Mouse (Mus musculus) intestine, embryonic 14.5 days (tissue): ENCODE data around the gene Prmt1. TPM values are rescaled to one million over a fixed set of nuclear protein-coding genes. Genes with fewer than 3 reads are reported as not detected.
A peak's percentile ranks its signal among the peaks of the same experiment; 100 is the strongest.

Experiments used
- ATAC-seq: fragments of 200-750 bp; cut with Nextera tagmentation; replicated peaks from 2 replicates; pipeline ENCODE4 v1.8.0; 2017; ENCODE audit warnings: low read depth, moderate number of reproducible peaks, moderate TSS enrichment, moderate library complexity; ENCODE audit not compliant: low FRiP score, low TSS enrichment
- DNase-seq: peaks from one replicate; pipeline ENCODE4 v3.0.0-alpha.2; 2018; ENCODE audit warnings: low spot score
- H3K27ac ChIP-seq: fragments of 300-500 bp; sonication (generic); 2 replicates; pipeline ENCODE4 v1.5.1; 2014; ENCODE audit warnings: low read depth, mild to moderate bottlenecking, control low read depth
- H3K27me3 ChIP-seq: fragments of 300-500 bp; sonication (generic); replicated peaks from 2 replicates; pipeline ENCODE4 v1.6.1; 2014; ENCODE audit warnings: low read length, control low read depth; ENCODE audit not compliant: control insufficient read depth, insufficient read depth
- H3K36me3 ChIP-seq: fragments of 300-500 bp; sonication (generic); 2 replicates; pipeline ENCODE4 v1.6.1; 2014; ENCODE audit warnings: low read length, control low read depth; ENCODE audit not compliant: control insufficient read depth, insufficient read depth
- H3K4me1 ChIP-seq: fragments of 300-500 bp; sonication (generic); replicated peaks from 2 replicates; pipeline ENCODE4 v1.6.1; 2014; ENCODE audit warnings: low read length, control low read depth, mixed read lengths; ENCODE audit not compliant: control insufficient read depth, insufficient read depth
- H3K4me2 ChIP-seq: fragments of 300-500 bp; sonication (generic); 2 replicates; pipeline ENCODE4 v1.6.1; 2014; ENCODE audit warnings: low read length
- H3K4me3 ChIP-seq: fragments of 300-500 bp; sonication (generic); 2 replicates; pipeline ENCODE4 v1.5.1; 2014; ENCODE audit warnings: low read depth, low read length, control low read depth, mixed read lengths
- H3K9ac ChIP-seq: fragments of 300-500 bp; sonication (generic); 2 replicates; pipeline ENCODE4 v1.6.1; 2014; ENCODE audit warnings: mild to moderate bottlenecking, low read length
- H3K9me3 ChIP-seq: fragments of 300-500 bp; sonication (generic); 2 replicates; pipeline ENCODE4 v1.6.1; 2016; ENCODE audit warnings: low read length, control low read depth; ENCODE audit not compliant: control insufficient read depth
- WGBS: fragments of 180-500 bp; shearing (Covaris S2); extraction: QIAGEN DNeasy Blood & Tissue Kit; methylation state at CpG from one replicate; pipeline ENCODE4 v1.1.7; 2014; 5-methylcytosine and 5-hydroxymethylcytosine counted together
- polyA plus RNA-seq: library from polyadenylated mRNA; unstranded; fragments of >200 nt; fragmentation: Nextera tagmentation; extraction: Ambion mirVana; gene quantifications from 2 replicates; pipeline ENCODE4 v1.2.1, GENCODE M21; 2014

Gene Prmt1
- polyA plus RNA-seq, 1 experiment from 2014 or later: 211 TPM

DNA sequence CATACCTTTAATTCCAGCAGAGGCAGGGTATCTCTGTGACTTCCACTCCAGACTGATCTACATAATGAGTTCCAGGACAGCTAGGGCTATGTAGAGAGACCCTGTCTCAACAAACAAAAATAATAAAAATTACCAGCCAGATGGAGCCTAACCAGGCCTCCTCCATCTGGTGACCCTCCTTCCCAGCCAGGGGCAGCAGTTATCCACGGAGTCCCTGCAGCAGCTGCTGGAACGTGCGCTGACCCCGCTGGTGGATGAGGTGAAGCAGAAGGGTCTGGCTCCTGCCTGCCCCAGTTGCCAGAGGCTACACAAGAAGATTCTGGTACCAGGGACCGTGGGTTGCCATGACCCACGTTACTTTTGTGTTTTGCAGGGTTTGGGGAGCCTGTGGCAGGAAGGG is 30.1 kb downstream of the Prmt1 start:
- no peak overlapping the region for H3K27ac ChIP-seq
- 60% methylated on average over 6 of the region's 6 CpGs for WGBS
- ATAC-seq (no peak), DNase-seq (no peak)
- H3K4me3 ChIP-seq: no peak overlapping the region
- H3K4me1 ChIP-seq: peaks cover 3% of the 10 kb centered on the region
- H3K9me3 ChIP-seq: no peaks in the 10 kb centered on the region
- peaks cover 6% of the 10 kb centered on the region for H3K27me3 ChIP-seq
- no peak overlapping the region for H3K4me2 ChIP-seq
- H3K9ac ChIP-seq: no peak overlapping the region
- H3K36me3 ChIP-seq: peaks cover 7% of the 10 kb centered on the region; the same call in 1 of the 2 replicates

DNA sequence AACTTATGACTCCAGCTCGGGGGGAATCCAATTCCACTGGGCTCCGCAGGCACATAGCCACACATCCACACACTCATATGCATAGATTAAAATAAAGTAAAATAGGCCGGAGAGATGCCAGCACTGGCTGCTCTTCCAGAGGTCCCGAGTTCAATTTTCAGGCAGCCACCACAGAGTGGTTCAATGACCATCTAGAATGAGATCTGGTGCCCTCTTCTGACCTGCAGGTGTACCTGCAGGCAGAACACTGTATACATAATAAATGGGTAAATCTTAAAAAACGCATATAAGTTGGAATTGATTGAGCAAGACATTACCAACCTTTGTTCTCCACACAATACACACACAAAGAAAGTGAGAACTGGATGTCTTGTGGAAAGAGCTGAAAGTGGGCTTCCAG is 30.7 kb downstream of the Prmt1 start:
- H3K9ac ChIP-seq: no peak overlapping the region
- H3K9me3 ChIP-seq: no peaks in the 10 kb centered on the region
- peaks cover 12% of the 10 kb centered on the region for H3K27me3 ChIP-seq
- H3K4me1 ChIP-seq: peaks cover 3% of the 10 kb centered on the region
- no peak overlapping the region for H3K4me3 ChIP-seq
- no peak overlapping the region for H3K4me2 ChIP-seq
- H3K36me3 ChIP-seq: peaks cover 1% of the 10 kb centered on the region; the same call in 1 of the 2 replicates
- no peak overlapping the region for H3K27ac ChIP-seq
- DNase-seq (no peak), ATAC-seq (no peak)
- WGBS: 57% methylated on average over 5 of the region's 5 CpGs

DNA sequence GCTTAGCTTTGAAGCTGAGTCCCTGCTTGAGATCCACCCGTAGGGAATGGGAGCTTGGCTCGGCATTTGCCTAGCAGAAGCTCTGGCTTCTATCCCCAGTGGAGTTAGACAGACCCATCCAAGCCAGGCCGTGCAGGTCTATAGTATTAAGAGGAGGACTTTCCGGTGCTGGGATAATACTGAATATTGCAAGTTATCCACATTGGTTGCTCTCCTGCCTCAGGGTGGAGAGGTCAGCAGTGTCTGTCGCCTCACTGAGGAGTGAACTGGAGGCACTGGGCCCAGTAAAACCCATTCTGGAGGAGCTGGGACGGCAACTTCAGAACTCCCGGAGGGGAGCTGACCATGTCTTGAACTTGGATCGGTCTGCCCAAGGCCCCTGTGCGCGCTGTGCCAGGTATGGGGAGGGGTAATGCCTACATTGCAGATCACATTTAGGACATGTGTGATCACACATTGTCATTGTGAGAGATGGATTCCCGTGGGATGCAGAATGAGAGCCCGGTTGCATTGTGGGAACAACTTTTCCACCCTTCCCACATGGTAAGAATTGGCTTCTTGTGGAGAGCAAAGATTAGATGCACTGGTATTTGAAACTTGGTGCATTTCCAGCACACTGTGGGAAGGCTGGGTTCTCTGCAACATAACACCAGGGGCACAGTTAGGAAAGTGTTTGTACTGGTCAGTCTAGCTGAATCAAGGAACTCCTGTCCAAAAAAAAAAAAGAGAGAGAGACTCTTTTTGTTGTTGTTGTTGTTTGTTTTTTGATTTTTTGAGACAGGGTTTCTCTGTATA is 32.1 kb downstream of the Prmt1 start:
- Histone ChIP-seq H3K4me1 (peaks cover 3% of the 10 kb centered on the region), H3K9me3 (no peaks in the 10 kb centered on the region), H3K36me3 (no peaks in the 10 kb centered on the region), H3K9ac (no peak overlapping the region), H3K27me3 (peaks cover 21% of the 10 kb centered on the region), H3K4me2 (no peak overlapping the region), H3K4me3 (no peak overlapping the region), H3K27ac (no peak overlapping the region)
- 80% methylated on average over 12 of the region's 12 CpGs for WGBS
- ATAC-seq: no peak
- DNase-seq: no peak

DNA sequence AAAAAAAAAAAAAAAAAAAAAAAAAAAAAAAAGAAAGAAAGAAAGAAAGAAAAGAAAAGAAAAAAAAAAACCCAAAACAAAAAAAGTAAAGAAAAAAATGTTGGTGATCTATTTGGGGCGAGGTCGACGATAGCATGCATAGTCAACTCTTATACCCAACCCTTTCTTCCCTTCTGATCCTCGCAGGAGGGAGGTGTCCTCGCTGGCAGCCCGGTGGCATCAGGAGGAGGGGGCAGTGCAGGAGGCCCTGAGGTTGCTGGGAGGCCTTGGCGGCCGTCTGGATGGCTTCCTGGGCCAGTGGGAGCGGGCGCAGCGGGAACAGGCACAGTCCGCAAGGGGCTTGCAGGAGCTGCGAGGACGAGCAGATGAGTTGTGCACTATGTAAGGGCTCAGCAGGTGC is 32.8 kb downstream of the Prmt1 start:
- 59% methylated on average over 14 of the region's 14 CpGs for WGBS
- no peak overlapping the region for H3K27ac ChIP-seq
- DNase-seq: no peak
- H3K4me1 ChIP-seq: peaks cover 3% of the 10 kb centered on the region
- H3K4me2 ChIP-seq: no peak overlapping the region
- H3K27me3 ChIP-seq: peaks cover 21% of the 10 kb centered on the region
- no peaks in the 10 kb centered on the region for H3K9me3 ChIP-seq
- no peak for ATAC-seq
- H3K9ac ChIP-seq: no peak overlapping the region
- no peak overlapping the region for H3K4me3 ChIP-seq
- no peaks in the 10 kb centered on the region for H3K36me3 ChIP-seq

DNA sequence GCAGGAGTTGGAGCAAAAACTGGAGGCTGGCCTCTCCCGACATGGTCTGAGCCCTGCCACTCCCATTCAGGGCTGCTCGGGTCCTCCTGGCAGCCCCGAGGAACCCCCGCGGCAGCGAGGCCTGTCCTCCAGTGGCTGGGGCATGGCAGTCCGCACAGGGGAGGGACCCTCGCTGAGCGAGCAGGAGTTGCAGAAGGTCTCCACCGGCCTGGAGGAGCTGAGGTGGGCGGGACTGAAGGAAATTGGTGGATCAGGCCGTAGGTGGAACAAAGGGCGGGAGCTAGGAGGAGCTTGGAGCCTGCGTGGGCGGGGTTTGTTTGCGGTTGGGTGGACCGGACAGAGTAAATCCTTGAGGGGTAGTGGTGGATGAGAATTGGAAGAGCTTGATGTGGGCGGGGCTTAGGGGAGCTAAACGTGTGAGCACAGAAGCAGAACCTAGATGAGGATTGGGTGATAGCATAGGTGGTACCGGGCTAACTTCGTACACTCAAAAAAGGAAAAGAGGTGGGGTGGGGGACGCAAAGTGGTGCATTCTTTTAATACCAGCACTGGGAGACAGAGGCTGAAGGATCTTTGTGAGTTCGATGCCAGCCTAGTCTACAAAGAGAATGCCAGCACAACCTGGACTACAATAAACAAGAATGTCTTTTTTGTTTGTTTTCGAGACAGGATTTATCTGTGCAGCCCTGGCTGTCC is 33.6 kb downstream of the Prmt1 start:
- Histone ChIP-seq H3K4me2 (peak overlapping the region; percentile 96), H3K27ac (peak overlapping the region; percentile 64; the same call in 1 of the 2 replicates), H3K27me3 (peaks cover 21% of the 10 kb centered on the region), H3K4me3 (peak overlapping the region; percentile 55), H3K36me3 (no peaks in the 10 kb centered on the region), H3K4me1 (peaks cover 3% of the 10 kb centered on the region), H3K9ac (peak overlapping the region; percentile 47), H3K9me3 (no peaks in the 10 kb centered on the region)
- 6% methylated on average over 24 of the region's 24 CpGs for WGBS
- peak; percentile 87 for ATAC-seq
- peak; percentile 94 for DNase-seq

DNA sequence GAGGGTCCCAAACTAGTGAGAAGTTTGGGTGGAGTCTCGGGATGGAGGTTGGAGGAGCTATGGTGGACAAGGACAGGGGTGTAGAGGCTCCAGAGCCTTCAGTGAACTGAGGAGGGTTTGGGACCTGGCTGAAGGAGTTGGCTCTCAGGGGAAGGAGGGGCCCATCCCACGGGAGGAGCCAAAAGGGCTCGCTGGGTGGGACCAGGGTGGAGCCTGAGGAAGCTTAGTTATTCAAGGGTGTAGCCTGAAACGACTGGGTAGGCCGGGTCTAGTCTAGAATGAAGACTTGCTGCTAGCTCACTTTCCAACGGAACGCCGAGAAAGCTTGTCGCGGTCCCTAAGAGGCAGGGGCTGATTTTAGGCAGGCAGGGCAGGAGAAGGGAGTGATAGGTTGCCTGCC is 34.4 kb downstream of the Prmt1 start:
- ATAC-seq: peak; percentile 77
- peak; percentile 76 for DNase-seq
- no peaks in the 10 kb centered on the region for H3K9me3 ChIP-seq
- peaks cover 3% of the 10 kb centered on the region for H3K4me1 ChIP-seq
- peaks cover 21% of the 10 kb centered on the region for H3K27me3 ChIP-seq
- peak overlapping the region; percentile 55 for H3K4me3 ChIP-seq
- peak overlapping the region; percentile 47 for H3K9ac ChIP-seq
- peak overlapping the region; percentile 96 for H3K4me2 ChIP-seq
- H3K27ac ChIP-seq: peak overlapping the region; percentile 64; the same call in 1 of the 2 replicates
- H3K36me3 ChIP-seq: no peaks in the 10 kb centered on the region
- WGBS: 1% methylated on average over 10 of the region's 10 CpGs

DNA sequence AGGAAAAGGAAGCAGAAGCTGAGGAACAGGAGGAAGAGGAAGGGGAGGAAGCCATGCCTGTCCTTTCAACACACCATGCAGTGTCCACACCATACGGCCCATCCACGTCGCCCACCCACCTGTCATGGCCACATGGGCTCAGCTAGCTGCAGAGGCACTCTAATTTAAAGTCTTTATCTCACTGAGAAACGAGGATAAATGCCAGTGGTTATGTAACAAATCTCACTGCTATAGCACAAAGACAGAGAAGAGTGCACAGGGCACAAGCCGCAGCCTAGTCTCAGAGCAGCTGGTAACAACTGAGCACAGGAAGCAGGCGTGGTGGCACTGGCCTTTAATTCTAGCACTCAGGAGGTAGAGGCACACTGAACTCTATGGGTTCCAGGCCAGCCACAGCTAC is 36.4 kb downstream of the Prmt1 start:
- Histone ChIP-seq H3K27me3 (peaks cover 21% of the 10 kb centered on the region), H3K36me3 (no peaks in the 10 kb centered on the region), H3K4me1 (peaks cover 3% of the 10 kb centered on the region), H3K9me3 (no peaks in the 10 kb centered on the region), H3K4me3 (no peak overlapping the region), H3K27ac (no peak overlapping the region), H3K4me2 (no peak overlapping the region), H3K9ac (no peak overlapping the region)
- ATAC-seq (no peak), DNase-seq (no peak)
- WGBS: 74% methylated on average over 6 of the region's 6 CpGs

DNA sequence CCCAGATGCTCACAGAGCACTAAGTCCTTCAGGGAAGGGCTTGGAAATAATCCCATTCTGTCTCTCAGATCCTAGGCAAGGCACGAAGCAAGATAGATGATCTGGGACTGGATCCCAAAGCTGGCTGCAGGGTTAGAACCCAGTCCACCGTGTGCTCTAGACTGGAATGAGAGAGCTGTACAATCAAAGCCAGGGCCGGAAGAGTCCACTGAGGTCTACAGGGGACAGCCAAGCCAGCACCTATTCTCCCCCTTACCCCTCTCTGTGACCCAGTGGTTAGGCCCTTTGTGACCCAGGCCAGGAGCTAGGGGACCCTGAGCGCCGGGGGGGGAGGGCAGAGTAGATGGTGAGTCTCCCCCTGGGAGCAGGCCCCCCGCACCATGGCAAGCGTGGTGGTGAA is 43.5 kb downstream of the Prmt1 start, which contains the start of gene Tsks:
Gene Tsks (plus strand): TSS at position 301 of the 400 bp plus-strand sequence.
- Histone ChIP-seq H3K27me3 (no peaks in the 10 kb centered on the region), H3K36me3 (no peaks in the 10 kb centered on the region), H3K9me3 (no peaks in the 10 kb centered on the region), H3K9ac (no peak within 1 kb of the TSS), H3K4me2 (no peak within 1 kb of the TSS), H3K27ac (no peak within 1 kb of the TSS), H3K4me1 (no peaks in the 10 kb centered on the region), H3K4me3 (no peak within 1 kb of the TSS)
- DNase-seq (no peak), ATAC-seq (no peak)
- WGBS: 80% methylated on average over 7 of the region's 7 CpGs
